Mouse (Mus musculus): Measurements from ENCODE around the gene Rin3.

The Rin3 gene

DNA sequence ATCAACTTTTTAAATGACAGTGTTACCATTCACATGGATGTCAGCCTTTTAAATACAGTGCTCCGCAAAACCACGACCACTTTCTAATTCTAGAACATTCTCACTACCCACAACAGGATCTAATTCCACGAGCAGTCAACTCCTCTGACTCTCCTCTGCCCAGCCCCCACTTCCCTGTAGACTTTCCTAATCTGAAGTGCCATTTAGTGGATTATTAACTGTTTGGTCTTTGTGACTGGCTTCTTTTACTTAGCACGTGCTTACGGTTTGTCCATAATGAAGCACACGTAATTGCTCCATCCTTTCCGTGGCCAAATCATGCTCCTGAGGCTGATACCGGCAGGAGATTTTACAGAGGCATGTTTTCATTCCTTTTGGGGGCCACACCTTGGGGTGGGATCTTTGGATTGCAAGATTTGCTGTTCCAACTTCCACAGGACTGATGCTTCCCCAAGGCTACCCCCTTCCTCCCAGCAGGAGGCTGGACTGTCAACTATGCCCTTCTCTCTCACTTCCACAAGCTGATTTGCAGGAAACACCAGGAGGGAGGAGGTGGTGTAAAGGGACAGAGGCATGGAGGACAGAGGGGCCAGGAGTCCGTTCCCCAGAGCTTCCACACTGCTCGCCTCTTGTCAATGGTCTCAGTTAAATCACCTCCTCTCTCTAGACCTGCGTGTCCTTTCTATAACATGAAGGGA is 139.9 kb downstream of the Rin3 start:
- no peak for DNase-seq (ENCODE audit: low read depth)

DNA sequence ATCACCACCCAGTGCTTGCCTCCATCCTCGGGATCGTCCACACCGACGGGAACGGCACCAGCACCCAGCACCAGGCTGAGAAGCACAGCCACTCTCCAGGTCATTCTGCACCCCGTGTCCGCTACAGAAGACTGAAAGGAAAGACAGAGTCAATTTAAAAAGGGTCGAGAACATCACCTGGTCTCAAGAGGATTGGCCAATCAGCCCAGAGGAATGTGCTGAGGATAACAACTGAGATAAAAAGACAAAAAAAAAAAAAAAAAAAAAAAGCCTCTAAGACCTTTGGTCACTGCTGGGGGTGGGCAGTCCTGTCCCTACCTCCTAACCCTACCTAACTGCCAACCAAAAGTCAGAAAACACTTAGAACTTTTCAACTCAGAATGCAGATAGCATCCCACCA is 140.8 kb downstream of the Rin3 start:
- DNase-seq (ENCODE audit: low read depth): no peak

DNA sequence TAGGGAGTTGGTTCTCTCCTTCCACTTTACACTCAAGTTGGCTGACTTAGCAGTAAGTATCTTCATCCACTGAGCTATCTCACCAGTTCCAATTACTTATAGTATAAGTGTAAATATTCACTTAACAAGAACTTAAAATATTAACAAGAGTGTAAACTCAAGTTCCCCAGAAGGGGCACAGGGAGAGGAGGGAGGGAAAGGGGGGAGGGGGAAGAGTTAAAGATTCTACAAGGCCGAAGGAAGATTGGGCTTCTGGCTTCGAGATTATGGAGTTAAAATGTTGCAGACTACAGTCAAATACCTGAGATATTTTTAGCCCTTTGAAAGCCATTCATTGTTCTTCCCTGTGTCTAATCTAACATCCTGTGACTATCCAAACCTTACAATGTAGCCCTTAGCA is 141.6 kb downstream of the Rin3 start:
- no peak for DNase-seq (ENCODE audit: low read depth)

DNA sequence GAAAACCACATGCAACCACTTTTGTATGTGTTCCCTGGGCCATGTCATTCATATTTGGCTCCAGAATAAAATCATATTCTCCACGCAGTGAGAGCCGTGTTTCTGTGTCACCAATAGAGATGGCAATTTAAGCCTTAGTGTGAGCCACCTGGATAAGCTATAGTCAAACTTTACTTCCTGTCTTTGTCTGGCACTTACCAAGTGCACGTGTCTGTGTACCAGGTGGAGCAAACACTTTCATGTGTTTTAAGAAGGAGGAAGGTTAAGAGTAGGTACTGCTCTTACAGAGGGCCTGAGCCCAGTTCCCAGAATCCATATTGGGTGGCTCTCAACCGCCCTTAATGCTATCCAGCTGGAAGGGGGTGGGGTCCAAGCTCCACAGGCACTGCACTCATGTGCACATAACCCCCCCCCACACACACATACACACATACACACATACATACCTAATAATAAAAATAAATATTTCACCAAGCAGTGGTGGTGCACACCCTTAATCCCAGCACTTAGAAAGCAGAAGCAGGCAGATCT is 142.3 kb downstream of the Rin3 start:
- DNase-seq (ENCODE audit: low read depth): no peak

DNA sequence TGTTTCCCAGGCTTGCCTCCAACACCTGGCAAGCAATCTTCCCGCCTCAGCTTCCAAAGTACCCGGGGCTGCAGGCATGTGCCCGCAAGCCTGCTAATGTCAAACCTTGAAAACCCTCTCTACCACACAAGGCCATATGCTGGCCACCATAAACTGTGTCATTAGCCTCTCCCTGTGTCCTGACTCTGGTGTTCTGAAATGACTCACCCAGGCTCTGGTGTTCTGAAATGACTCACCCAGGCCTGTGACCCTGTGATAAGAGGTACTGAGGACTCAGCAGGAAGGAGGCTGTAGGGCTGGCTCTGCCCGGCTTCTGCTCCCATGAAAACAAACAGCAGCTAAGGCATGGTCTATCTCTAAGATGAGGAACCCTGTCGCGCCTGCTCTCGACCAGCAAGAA is 143.4 kb downstream of the Rin3 start:
- DNase-seq (ENCODE audit: low read depth): peak; percentile 48

DNA sequence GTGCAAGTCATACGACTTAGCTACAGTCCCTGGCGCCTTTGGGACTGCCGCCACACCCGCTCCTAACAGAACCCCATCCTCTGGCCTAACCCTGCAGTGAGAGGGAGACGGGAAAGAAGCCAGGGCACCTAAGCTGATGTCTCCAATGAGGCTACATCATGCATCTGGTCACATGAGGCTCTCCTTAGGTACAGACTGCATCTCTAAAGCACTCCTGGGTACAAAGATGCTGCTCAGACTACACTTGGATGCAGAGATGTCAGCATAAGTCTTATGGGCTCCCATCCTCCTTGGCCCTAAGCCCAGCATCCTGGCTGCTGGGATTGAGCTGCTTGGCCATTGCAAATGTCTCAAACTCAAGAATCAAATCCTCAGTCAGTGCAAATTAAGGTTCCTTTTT is 146.8 kb downstream of the Rin3 start:
- DNase-seq (ENCODE audit: low read depth): no peak

DNA sequence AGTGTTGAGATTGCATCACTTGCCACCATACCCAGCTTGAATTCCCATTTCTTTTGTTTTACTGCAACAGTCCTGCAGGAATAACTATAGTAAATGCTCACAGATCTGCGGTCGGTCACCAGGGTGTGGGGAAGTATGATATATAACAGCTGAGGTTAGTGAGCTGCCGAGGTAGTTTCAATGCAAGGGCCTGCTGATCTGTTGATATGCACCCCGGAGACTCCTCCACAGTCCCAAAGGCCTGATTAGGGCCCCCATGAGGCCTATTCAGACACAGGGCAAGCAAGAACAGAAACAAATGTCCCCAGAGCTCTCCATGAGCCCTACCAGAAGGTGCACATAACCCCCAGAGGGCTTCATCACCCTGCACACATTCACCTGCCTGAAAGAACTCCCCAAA is 147.4 kb downstream of the Rin3 start:
- no peak for DNase-seq (ENCODE audit: low read depth)

DNA sequence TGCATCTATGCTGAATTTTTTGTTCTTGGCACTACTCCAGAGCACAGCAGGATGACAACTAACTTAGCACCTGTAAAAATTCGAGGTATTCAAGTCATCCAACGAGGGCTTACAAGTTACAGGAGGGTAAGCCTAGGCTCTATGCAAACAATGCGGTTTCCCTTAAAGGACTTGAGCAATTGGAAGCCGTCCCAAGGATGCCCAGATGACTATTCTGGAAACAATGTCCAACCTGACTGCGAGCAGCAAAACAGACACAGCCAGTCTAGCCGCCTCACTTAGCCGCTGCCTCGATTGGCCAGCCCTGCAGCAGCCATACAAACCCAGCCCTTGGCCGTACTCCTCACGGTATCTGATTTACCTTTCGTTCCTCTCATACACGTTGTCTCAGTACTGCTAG is 149.4 kb downstream of the Rin3 start:
- DNase-seq (ENCODE audit: low read depth): no peak

DNA sequence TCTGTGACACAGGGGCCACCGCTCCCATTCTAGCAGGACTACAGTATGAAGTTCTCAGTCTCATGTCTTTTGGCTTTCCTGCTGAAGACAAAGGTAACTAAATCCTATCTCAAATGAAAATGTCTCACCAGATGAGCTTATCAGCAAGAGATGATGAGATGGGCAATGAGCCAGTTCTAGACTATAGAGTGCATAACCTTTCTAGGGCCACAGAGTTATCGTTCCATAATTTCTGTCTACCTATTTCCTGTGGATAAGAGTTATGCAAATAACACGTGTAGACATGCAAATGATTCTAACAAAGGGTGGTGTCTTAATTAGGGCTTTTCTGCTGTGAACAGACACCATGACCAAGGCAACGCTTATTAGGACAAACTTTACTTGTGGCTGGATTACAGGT is 151.3 kb downstream of the Rin3 start:
- no peak for DNase-seq (ENCODE audit: low read depth)

DNA sequence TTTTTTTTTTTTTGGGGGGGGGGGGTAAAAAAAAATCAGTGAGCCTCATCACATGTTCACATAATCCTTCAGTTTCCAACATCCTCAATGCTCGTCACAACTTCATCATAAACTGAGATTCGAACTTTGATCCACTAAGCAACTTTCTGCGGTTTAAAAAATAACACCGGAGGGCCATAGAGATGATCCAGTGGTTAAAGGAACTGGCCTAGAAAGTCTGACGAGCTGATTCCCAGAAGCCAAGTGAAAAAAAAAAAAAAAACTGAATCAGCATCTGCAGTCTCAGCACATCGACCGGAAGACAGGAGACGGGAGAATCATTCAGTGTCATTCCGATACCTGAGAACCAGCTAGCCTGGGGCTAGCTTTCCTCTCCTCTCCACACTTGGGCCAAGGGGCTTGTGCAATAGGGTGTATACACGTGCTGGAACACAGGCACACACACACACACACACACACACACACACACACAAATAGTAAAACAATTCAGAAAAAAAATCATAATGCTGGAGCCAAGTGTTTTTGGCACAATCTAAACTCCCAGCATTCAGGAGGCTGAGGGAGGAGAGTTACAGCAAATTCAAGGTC is 154.2 kb downstream of the Rin3 start:
- no peak for DNase-seq (ENCODE audit: low read depth)

DNA sequence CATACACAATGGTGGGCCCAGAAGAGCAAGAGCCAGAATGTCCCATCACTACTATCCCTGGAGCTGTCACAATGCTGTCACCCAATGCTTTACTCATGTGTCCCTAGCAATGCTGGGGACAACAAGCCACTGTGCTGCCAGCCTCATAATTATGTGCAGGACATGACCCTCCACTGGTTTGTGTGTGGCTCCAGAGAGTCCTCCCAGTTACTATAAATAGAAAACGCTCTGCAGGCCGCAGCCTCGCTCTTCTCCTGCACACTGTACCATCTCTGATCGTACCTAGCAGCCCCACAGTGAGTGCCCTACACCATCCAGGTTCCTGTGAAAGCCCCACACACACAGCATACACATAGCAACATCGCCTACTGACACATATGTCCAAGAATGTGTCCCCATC is 155.1 kb downstream of the Rin3 start:
- no peak for DNase-seq (ENCODE audit: low read depth)

DNA sequence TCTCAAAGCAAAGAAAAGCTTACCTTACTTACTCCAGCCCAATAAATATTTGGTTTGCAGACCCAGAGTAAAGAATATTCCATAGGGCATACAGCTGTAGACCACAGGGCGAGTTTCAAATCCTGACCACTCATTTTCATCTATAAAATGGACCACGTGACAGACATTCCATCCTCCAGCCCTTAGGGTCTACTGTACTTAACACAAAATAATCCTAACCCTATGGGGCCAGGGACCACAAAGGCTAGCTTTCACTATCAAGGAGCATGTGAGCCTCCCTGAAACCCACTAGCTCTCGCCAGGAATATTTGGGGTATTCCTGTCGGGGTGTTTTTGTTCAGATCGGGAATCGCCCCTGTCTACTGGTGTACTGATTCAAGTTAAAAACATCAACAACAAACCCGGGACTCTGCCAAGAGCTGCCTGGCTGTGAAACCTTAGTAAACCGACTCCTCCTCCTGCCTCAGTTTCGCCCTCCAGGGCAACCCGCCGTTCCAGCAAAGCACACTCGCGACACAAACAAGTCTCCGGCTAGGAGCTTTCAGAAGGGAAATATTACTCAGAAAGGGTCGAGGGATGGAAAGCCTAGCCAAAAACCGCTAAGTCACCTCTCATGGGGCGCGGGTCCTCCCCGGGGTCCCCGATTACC is 156.3 kb downstream of the Rin3 start:
- no peak for DNase-seq (ENCODE audit: low read depth)

DNA sequence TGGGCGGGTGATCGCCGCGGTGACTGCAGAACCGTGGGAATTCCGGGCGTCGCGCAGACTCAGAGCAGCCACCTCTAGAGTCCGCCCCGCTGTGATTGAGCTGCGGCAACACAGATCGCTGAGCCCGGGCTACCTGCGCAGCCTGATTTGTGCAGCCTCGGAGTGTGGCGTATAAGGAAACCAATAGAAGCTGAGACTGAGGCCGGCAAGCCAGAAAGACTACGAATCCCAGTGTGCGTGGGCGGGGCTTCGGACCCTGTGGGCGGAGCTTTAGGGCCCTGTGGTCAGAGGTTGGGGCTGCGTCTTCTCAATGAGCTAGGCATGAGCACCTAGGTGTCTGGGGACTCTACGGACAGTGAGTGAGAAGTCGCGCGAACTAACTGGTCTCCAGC is 156.8 kb downstream of the Rin3 start, which contains the start of gene Lgmn:
Gene Lgmn (minus strand): TSS at position 182 of the 392 bp plus-strand sequence.
- DNase-seq (ENCODE audit: low read depth): peak; percentile 98
